Mouse (Mus musculus) midbrain, embryonic 10.5 days (tissue): ENCODE measurements around the gene Lin7b. TPM values are rescaled to one million over a fixed set of nuclear protein-coding genes. Genes with fewer than 3 reads are reported as not detected.

Experiments used
- DNase-seq: peaks from one replicate; pipeline ENCODE4 v3.0.0-alpha.2; 2017; ENCODE audit warnings: low spot score
- H3K27ac ChIP-seq: fragments of 300-500 bp; sonication (generic); replicated peaks from 2 replicates; pipeline ENCODE4 v1.5.1; 2016; ENCODE audit warnings: mild to moderate bottlenecking
- H3K27me3 ChIP-seq: fragments of 300-500 bp; sonication (generic); 2 replicates; pipeline ENCODE4 v1.6.1; 2016; ENCODE audit warnings: low read depth, mild to moderate bottlenecking; ENCODE audit not compliant: poor library complexity, severe bottlenecking
- H3K36me3 ChIP-seq: fragments of 300-500 bp; sonication (generic); 2 replicates; pipeline ENCODE4 v1.6.1; 2016; ENCODE audit warnings: mild to moderate bottlenecking, moderate library complexity
- H3K4me1 ChIP-seq: fragments of 300-500 bp; sonication (generic); 2 replicates; pipeline ENCODE4 v1.6.1; 2016
- H3K4me3 ChIP-seq: fragments of 300-500 bp; sonication (generic); 2 replicates; pipeline ENCODE4 v1.5.1; 2016; ENCODE audit warnings: mild to moderate bottlenecking, moderate library complexity
- H3K9me3 ChIP-seq: fragments of 300-500 bp; sonication (generic); replicated peaks from 2 replicates; pipeline ENCODE4 v1.6.1; 2016; ENCODE audit warnings: mild to moderate bottlenecking
- WGBS: fragments of 180-500 bp; shearing (Covaris S2); methylation state at CpG from one replicate; pipeline ENCODE4 v1.1.7; 2016; 5-methylcytosine and 5-hydroxymethylcytosine counted together
- polyA plus RNA-seq: library from polyadenylated mRNA; unstranded; fragments of >200 nt; fragmentation: Nextera tagmentation; extraction: Ambion mirVana; gene quantifications from 2 replicates; pipeline ENCODE4 v1.2.1, GENCODE M21; 2016

Gene Lin7b
- polyA plus RNA-seq, 1 experiment from 2014 or later, result 1.0 TPM

- DNase-seq, result no peak
- peaks cover 39% of the 10 kb centered on the region for H3K4me1 ChIP-seq
- H3K4me3 ChIP-seq, result no peak overlapping the region
- H3K36me3 ChIP-seq, result peaks cover 59% of the 10 kb centered on the region
- H3K9me3 ChIP-seq, result no peaks in the 10 kb centered on the region
- H3K27me3 ChIP-seq, result peaks cover 30% of the 10 kb centered on the region
- 85% methylated on average over 5 of the region's 5 CpGs for WGBS
- H3K27ac ChIP-seq, result no peak overlapping the region
Measured at GRCm38 (mm10) chr7:45372371-45372770, 2.0 kb upstream of the Lin7b start.

GRCm38 (mm10) chr7:45369836-45370474 lies 428 bp downstream of the Lin7b start:
- DNase-seq, result no peak
- peak overlapping the region; percentile 69; the same call in 1 of the 2 replicates for H3K27ac ChIP-seq
- WGBS, result 9% methylated on average over 52 of the region's 52 CpGs
- peaks cover 54% of the 10 kb centered on the region for H3K4me1 ChIP-seq
- H3K36me3 ChIP-seq, result peaks cover 36% of the 10 kb centered on the region
- no peaks in the 10 kb centered on the region for H3K9me3 ChIP-seq
- H3K4me3 ChIP-seq, result peak overlapping the region; percentile 64
- H3K27me3 ChIP-seq, result peaks cover 44% of the 10 kb centered on the region

GRCm38 (mm10) chr7:45369022-45369745 lies 1.2 kb downstream of the Lin7b start:
- peaks cover 52% of the 10 kb centered on the region for H3K27me3 ChIP-seq
- no peak for DNase-seq
- H3K4me3 ChIP-seq, result peak overlapping the region; percentile 88
- peaks cover 28% of the 10 kb centered on the region for H3K36me3 ChIP-seq
- H3K9me3 ChIP-seq, result no peaks in the 10 kb centered on the region
- 75% methylated on average over 16 of the region's 16 CpGs for WGBS
- H3K27ac ChIP-seq, result no peak overlapping the region
- H3K4me1 ChIP-seq, result peaks cover 54% of the 10 kb centered on the region

- Histone ChIP-seq H3K9me3 (no peaks in the 10 kb centered on the region), H3K4me3 (peak overlapping the region; percentile 88), H3K36me3 (peaks cover 18% of the 10 kb centered on the region), H3K4me1 (peaks cover 54% of the 10 kb centered on the region), H3K27ac (peak overlapping the region; percentile 89), H3K27me3 (peaks cover 62% of the 10 kb centered on the region)
- DNase-seq, result no peak
- 80% methylated on average over 15 of the region's 15 CpGs for WGBS
Measured at GRCm38 (mm10) chr7:45368178-45368577, 2.2 kb downstream of the Lin7b start.

- H3K9me3 ChIP-seq, result no peaks in the 10 kb centered on the region
- peak; percentile 99 for DNase-seq
- under 1% methylated on average over 70 of the region's 70 CpGs for WGBS
- H3K4me1 ChIP-seq, result peaks cover 63% of the 10 kb centered on the region
- peak overlapping the region; percentile 88 for H3K4me3 ChIP-seq
- peaks cover 71% of the 10 kb centered on the region for H3K27me3 ChIP-seq
- H3K27ac ChIP-seq, result peak overlapping the region; percentile 89
- H3K36me3 ChIP-seq, result peaks cover 9% of the 10 kb centered on the region
Measured at GRCm38 (mm10) chr7:45367020-45367880, 3.1 kb downstream of the Lin7b start.

- H3K27me3 ChIP-seq, result peaks cover 77% of the 10 kb centered on the region
- under 1% methylated on average over 26 of the region's 26 CpGs for whole genome bisulfite sequencing
- peak within 1 kb of the TSS; percentile 88 for H3K4me3 ChIP-seq
- peak within 1 kb of the TSS; percentile 89 for H3K27ac ChIP-seq
- peaks cover 5% of the 10 kb centered on the region; the same call in 1 of the 2 replicates for H3K36me3 ChIP-seq
- no peaks in the 10 kb centered on the region for H3K9me3 ChIP-seq
- no peak for DNase-seq
- H3K4me1 ChIP-seq, result peaks cover 68% of the 10 kb centered on the region
Measured at GRCm38 (mm10) chr7:45366652-45367019, 3.7 kb downstream of the Lin7b start, which contains the start of gene Ppfia3. Ppfia3 (minus strand) TSS chr7:45367019.

- Histone ChIP-seq H3K27ac (peak overlapping the region; percentile 89), H3K27me3 (peaks cover 83% of the 10 kb centered on the region), H3K4me3 (peak overlapping the region; percentile 88), H3K9me3 (no peaks in the 10 kb centered on the region), H3K4me1 (peaks cover 68% of the 10 kb centered on the region), H3K36me3 (no peaks in the 10 kb centered on the region; the same call in 1 of the 2 replicates)
- 4% methylated on average over 35 of the region's 35 CpGs for WGBS
- DNase-seq, result peak; percentile 60
Measured at GRCm38 (mm10) chr7:45365742-45366651, 4.4 kb downstream of the Lin7b start.

- Histone ChIP-seq H3K4me3 (no peak overlapping the region), H3K4me1 (peaks cover 53% of the 10 kb centered on the region), H3K27me3 (peaks cover 84% of the 10 kb centered on the region), H3K27ac (no peak overlapping the region), H3K36me3 (no peaks in the 10 kb centered on the region; the same call in 1 of the 2 replicates), H3K9me3 (no peaks in the 10 kb centered on the region)
- 92% methylated on average over 2 of the region's 2 CpGs for WGBS
- no peak for DNase-seq
Measured at GRCm38 (mm10) chr7:45363983-45364382, 6.4 kb downstream of the Lin7b start.

GRCm38 (mm10) chr7:45362801-45363200 lies 7.6 kb downstream of the Lin7b start:
- WGBS, result 5% methylated on average over 13 of the region's 13 CpGs
- peak overlapping the region; percentile 68; the same call in 1 of the 2 replicates for H3K4me3 ChIP-seq
- H3K9me3 ChIP-seq, result no peaks in the 10 kb centered on the region
- peaks cover 41% of the 10 kb centered on the region for H3K4me1 ChIP-seq
- H3K36me3 ChIP-seq, result peaks cover 5% of the 10 kb centered on the region; the same call in 1 of the 2 replicates
- peaks cover 72% of the 10 kb centered on the region for H3K27me3 ChIP-seq
- DNase-seq, result peak; percentile 50
- H3K27ac ChIP-seq, result no peak overlapping the region

- H3K27ac ChIP-seq, result peak overlapping the region; percentile 81
- H3K27me3 ChIP-seq, result peaks cover 70% of the 10 kb centered on the region
- peaks cover 17% of the 10 kb centered on the region for H3K36me3 ChIP-seq
- peaks cover 31% of the 10 kb centered on the region for H3K4me1 ChIP-seq
- peak; percentile 90 for DNase-seq
- H3K4me3 ChIP-seq, result peak overlapping the region; percentile 68
- no peaks in the 10 kb centered on the region for H3K9me3 ChIP-seq
- under 1% methylated on average over 43 of the region's 43 CpGs for WGBS
Measured at GRCm38 (mm10) chr7:45361243-45361804, 9.1 kb downstream of the Lin7b start.

- Histone ChIP-seq H3K27me3 (peaks cover 66% of the 10 kb centered on the region), H3K4me3 (peak overlapping the region; percentile 68)
Measured at GRCm38 (mm10) chr7:45360404-45361125, 9.8 kb downstream of the Lin7b start.

More at GRCm38 (mm10) chr7:45360404-45361125, 9.8 kb downstream of the Lin7b start:
- H3K4me1 ChIP-seq, result peaks cover 28% of the 10 kb centered on the region
- DNase-seq, result no peak
- WGBS, result 56% methylated on average over 18 of the region's 18 CpGs
- H3K36me3 ChIP-seq, result peaks cover 23% of the 10 kb centered on the region
- H3K9me3 ChIP-seq, result no peaks in the 10 kb centered on the region
- no peak overlapping the region for H3K27ac ChIP-seq
